Mouse (Mus musculus) intestine, embryonic 14.5 days (tissue): ENCODE results near the gene Gabpb1. TPM values are rescaled to one million over a fixed set of nuclear protein-coding genes. Genes with fewer than 3 reads are reported as not detected.

Source experiments
- ATAC-seq: fragments of 200-750 bp; cut with Nextera tagmentation; replicated peaks from 2 replicates; pipeline ENCODE4 v1.8.0; 2017; ENCODE audit warnings: low read depth, moderate number of reproducible peaks, moderate TSS enrichment, moderate library complexity; ENCODE audit not compliant: low FRiP score, low TSS enrichment
- DNase-seq: peaks from one replicate; pipeline ENCODE4 v3.0.0-alpha.2; 2018; ENCODE audit warnings: low spot score
- H3K27ac ChIP-seq: fragments of 300-500 bp; sonication (generic); 2 replicates; pipeline ENCODE4 v1.5.1; 2014; ENCODE audit warnings: low read depth, mild to moderate bottlenecking, control low read depth
- H3K27me3 ChIP-seq: fragments of 300-500 bp; sonication (generic); replicated peaks from 2 replicates; pipeline ENCODE4 v1.6.1; 2014; ENCODE audit warnings: low read length, control low read depth; ENCODE audit not compliant: control insufficient read depth, insufficient read depth
- H3K36me3 ChIP-seq: fragments of 300-500 bp; sonication (generic); 2 replicates; pipeline ENCODE4 v1.6.1; 2014; ENCODE audit warnings: low read length, control low read depth; ENCODE audit not compliant: control insufficient read depth, insufficient read depth
- H3K4me1 ChIP-seq: fragments of 300-500 bp; sonication (generic); replicated peaks from 2 replicates; pipeline ENCODE4 v1.6.1; 2014; ENCODE audit warnings: low read length, control low read depth, mixed read lengths; ENCODE audit not compliant: control insufficient read depth, insufficient read depth
- H3K4me2 ChIP-seq: fragments of 300-500 bp; sonication (generic); 2 replicates; pipeline ENCODE4 v1.6.1; 2014; ENCODE audit warnings: low read length
- H3K4me3 ChIP-seq: fragments of 300-500 bp; sonication (generic); 2 replicates; pipeline ENCODE4 v1.5.1; 2014; ENCODE audit warnings: low read depth, low read length, control low read depth, mixed read lengths
- H3K9ac ChIP-seq: fragments of 300-500 bp; sonication (generic); 2 replicates; pipeline ENCODE4 v1.6.1; 2014; ENCODE audit warnings: mild to moderate bottlenecking, low read length
- H3K9me3 ChIP-seq: fragments of 300-500 bp; sonication (generic); 2 replicates; pipeline ENCODE4 v1.6.1; 2016; ENCODE audit warnings: low read length, control low read depth; ENCODE audit not compliant: control insufficient read depth
- WGBS: fragments of 180-500 bp; shearing (Covaris S2); extraction: QIAGEN DNeasy Blood & Tissue Kit; methylation state at CpG from one replicate; pipeline ENCODE4 v1.1.7; 2014; 5-methylcytosine and 5-hydroxymethylcytosine counted together
- polyA plus RNA-seq: library from polyadenylated mRNA; unstranded; fragments of >200 nt; fragmentation: Nextera tagmentation; extraction: Ambion mirVana; gene quantifications from 2 replicates; pipeline ENCODE4 v1.2.1, GENCODE M21; 2014

Gabpb1 gene
- polyA plus RNA-seq, 1 experiment from 2014 or later: 46.5 TPM

- no peak for ATAC-seq
- no peaks in the 10 kb centered on the region for H3K27me3 ChIP-seq
- peaks cover 6% of the 10 kb centered on the region for H3K9me3 ChIP-seq
- peaks cover 16% of the 10 kb centered on the region for H3K36me3 ChIP-seq
- H3K4me3 ChIP-seq: no peak overlapping the region
- H3K27ac ChIP-seq: no peak overlapping the region
- DNase-seq: no peak
- no peaks in the 10 kb centered on the region for H3K4me1 ChIP-seq
- H3K4me2 ChIP-seq: no peak overlapping the region
- 51% methylated on average over 2 of the region's 2 CpGs for WGBS
- no peak overlapping the region for H3K9ac ChIP-seq
Observed at GRCm38 (mm10) chr2:126682333-126682732, 6.2 kb upstream of the Gabpb1 start.

GRCm38 (mm10) chr2:126677366-126677765 lies 1.2 kb upstream of the Gabpb1 start:
- Histone ChIP-seq H3K27ac (no peak overlapping the region), H3K27me3 (no peaks in the 10 kb centered on the region), H3K4me3 (no peak overlapping the region), H3K4me1 (peaks cover 16% of the 10 kb centered on the region), H3K9ac (no peak overlapping the region), H3K9me3 (peaks cover 6% of the 10 kb centered on the region), H3K4me2 (no peak overlapping the region), H3K36me3 (peaks cover 8% of the 10 kb centered on the region; the same call in 1 of the 2 replicates)
- ATAC-seq: no peak
- WGBS: 90% methylated on average over 1 of the region's 1 CpGs
- DNase-seq: no peak

- DNase-seq (peak; percentile 96), ATAC-seq (peak; percentile 91)
- Histone ChIP-seq H3K4me3 (peak overlapping the region; percentile 96), H3K36me3 (peaks cover 5% of the 10 kb centered on the region; the same call in 1 of the 2 replicates), H3K9ac (peak overlapping the region; percentile 98), H3K4me1 (peaks cover 18% of the 10 kb centered on the region), H3K27me3 (no peaks in the 10 kb centered on the region), H3K9me3 (peaks cover 2% of the 10 kb centered on the region), H3K27ac (peak overlapping the region; percentile 100), H3K4me2 (peak overlapping the region; percentile 82)
- WGBS: under 1% methylated on average over 99 of the region's 99 CpGs
Observed at GRCm38 (mm10) chr2:126675169-126676121, 692 bp downstream of the Gabpb1 start.

GRCm38 (mm10) chr2:126674441-126675168 lies 1.5 kb downstream of the Gabpb1 start:
- Histone ChIP-seq H3K9ac (peak overlapping the region; percentile 98), H3K4me3 (peak overlapping the region; percentile 96), H3K27ac (peak overlapping the region; percentile 100), H3K36me3 (peaks cover 2% of the 10 kb centered on the region; the same call in 1 of the 2 replicates), H3K4me2 (peak overlapping the region; percentile 93), H3K4me1 (peaks cover 18% of the 10 kb centered on the region), H3K9me3 (no peaks in the 10 kb centered on the region), H3K27me3 (no peaks in the 10 kb centered on the region)
- peak; percentile 80 for DNase-seq
- WGBS: under 1% methylated on average over 75 of the region's 77 CpGs
- peak; percentile 67 for ATAC-seq

- peak overlapping the region; percentile 100; the same call in 1 of the 2 replicates for H3K27ac ChIP-seq
- H3K4me2 ChIP-seq: peak overlapping the region; percentile 93
- no peak for DNase-seq
- H3K9me3 ChIP-seq: no peaks in the 10 kb centered on the region
- H3K9ac ChIP-seq: peak overlapping the region; percentile 98
- H3K4me1 ChIP-seq: peaks cover 21% of the 10 kb centered on the region
- ATAC-seq: no peak
- peak overlapping the region; percentile 96 for H3K4me3 ChIP-seq
- H3K36me3 ChIP-seq: peaks cover 2% of the 10 kb centered on the region; the same call in 1 of the 2 replicates
- WGBS: 60% methylated on average over 13 of the region's 13 CpGs
- H3K27me3 ChIP-seq: no peaks in the 10 kb centered on the region
Observed at GRCm38 (mm10) chr2:126673317-126674242, 2.6 kb downstream of the Gabpb1 start.

- H3K4me2 ChIP-seq: no peak overlapping the region
- H3K36me3 ChIP-seq: no peaks in the 10 kb centered on the region
- 85% methylated on average over 5 of the region's 5 CpGs for WGBS
- no peak overlapping the region for H3K9ac ChIP-seq
- H3K27me3 ChIP-seq: no peaks in the 10 kb centered on the region
- ATAC-seq (no peak), DNase-seq (no peak)
- H3K4me3 ChIP-seq: no peak overlapping the region
- no peaks in the 10 kb centered on the region for H3K9me3 ChIP-seq
- H3K4me1 ChIP-seq: peaks cover 19% of the 10 kb centered on the region
- no peak overlapping the region for H3K27ac ChIP-seq
Observed at GRCm38 (mm10) chr2:126668621-126669252, 7.4 kb downstream of the Gabpb1 start.

- no peak overlapping the region for H3K9ac ChIP-seq
- no peak overlapping the region for H3K4me2 ChIP-seq
- no peaks in the 10 kb centered on the region for H3K36me3 ChIP-seq
- WGBS: 90% methylated on average over 3 of the region's 3 CpGs
- no peaks in the 10 kb centered on the region for H3K9me3 ChIP-seq
- H3K27me3 ChIP-seq: no peaks in the 10 kb centered on the region
- no peak for DNase-seq
- H3K4me1 ChIP-seq: 0 out of 2 replicates have a peak, but pooled peaks cover 3% of the 10 kb centered on the region
- no peak overlapping the region for H3K27ac ChIP-seq
- no peak overlapping the region for H3K4me3 ChIP-seq
- no peak for ATAC-seq
Observed at GRCm38 (mm10) chr2:126665984-126666383, 10.2 kb downstream of the Gabpb1 start.
